Mouse (Mus musculus) adipocyte (in vitro differentiated cells): ENCODE measurements around the gene 2010111I01Rik.
A peak's percentile ranks its signal among the peaks of the same experiment; 100 is the strongest.

Experiments
- DNase-seq: peaks from one replicate; pipeline ENCODE4 v3.0.0-alpha.2; 2016; ENCODE audit warnings: low spot score

The 2010111I01Rik gene

DNA sequence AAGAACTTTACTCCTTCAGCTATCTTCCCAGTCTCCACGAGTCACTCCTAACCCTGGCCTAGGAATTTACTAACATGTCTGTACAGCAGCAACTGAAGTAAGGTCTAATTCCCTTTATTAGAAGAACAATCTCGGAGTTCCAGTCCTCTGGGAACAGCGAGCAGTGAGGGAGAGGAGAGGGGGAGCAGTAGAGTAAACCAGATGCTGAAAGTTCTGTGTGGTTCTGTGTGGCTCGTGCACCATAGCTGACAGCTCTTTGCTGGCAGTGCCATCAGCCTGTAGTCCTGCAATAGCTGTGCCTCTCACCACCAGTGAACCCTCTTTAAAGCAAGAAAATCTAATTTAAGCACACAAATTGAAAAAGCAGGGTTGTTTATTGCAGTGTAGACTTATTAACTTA is 324.5 kb downstream of the 2010111I01Rik start:
- no peak for DNase-seq

DNA sequence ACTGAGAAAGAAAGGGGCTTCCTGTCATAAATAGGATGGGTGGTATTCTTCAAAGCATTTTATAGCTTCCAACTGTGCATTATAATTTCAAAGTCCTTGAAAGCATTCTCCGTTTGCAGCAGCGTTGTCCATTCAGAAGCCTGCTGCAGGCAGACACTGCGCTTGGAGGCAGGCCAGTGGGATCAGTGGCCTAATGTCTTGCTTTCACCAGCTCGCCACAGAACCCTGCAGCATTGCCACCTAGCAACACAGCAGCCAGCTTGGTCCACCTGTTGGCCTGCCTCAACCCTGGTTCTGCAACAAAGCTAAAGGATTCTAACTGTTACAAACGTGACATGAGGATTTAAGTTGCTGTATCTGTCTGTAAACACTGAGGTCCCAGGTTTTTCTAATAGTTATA is 325.0 kb downstream of the 2010111I01Rik start:
- no peak for DNase-seq

DNA sequence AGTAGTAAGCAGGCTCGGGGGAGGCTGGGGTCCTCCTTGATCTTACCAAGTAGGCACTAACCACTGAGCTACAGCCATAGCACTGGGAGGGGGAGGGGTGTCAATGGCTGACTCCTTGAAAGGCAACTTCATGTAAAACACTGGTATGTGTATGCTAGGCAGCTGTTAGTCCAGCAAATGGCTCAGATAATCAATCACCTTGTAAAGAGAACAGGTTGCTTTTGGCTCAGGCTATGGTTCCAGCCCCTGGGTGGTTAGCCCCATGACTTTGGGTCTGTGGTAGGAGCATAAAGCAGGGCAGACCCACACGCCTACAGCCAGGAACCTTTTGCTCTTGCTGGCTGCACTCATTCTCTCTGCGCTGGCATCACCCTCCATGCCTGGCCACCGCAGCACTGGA is 325.4 kb downstream of the 2010111I01Rik start:
- DNase-seq, result no peak

DNA sequence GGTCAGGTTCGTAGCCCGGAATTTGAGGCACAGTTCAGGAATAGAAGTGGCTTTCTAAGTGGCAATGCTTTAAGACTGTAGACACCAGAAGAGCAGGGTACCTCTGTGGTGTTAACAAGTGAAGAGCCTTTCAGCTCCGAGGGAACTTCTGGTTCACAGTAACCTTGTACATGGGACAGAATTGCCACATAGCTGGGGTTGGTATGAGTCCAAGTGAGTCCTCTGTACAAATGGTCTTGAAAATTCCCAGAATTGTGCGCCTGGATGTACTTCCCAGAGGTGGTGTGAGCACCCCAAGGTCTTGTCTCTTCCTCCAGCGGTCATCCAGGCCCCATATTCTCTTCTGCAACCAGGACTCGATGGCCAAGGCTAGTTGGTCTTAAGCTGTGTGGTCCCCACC is 326.3 kb downstream of the 2010111I01Rik start:
- peak; percentile 74 for DNase-seq

DNA sequence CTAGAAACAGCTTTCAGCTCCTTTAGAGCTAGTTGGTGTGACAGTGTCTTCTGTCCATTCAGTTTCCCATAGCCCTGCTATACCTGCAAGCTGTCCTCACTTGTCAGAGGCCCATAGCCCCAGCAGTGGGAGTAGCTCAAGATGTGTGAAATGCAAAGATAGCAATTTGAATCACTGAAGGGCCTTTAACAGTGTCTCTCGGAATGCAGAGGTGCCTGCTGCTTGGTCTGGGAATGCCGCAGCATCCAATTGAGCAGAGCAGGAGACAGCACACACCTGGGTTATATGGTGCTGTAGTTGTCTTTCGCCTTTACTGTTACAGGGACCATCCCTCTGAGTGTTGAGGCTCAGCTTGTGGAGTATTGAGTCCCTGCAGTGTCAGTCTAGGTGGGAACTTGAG is 329.0 kb downstream of the 2010111I01Rik start:
- no peak for DNase-seq

DNA sequence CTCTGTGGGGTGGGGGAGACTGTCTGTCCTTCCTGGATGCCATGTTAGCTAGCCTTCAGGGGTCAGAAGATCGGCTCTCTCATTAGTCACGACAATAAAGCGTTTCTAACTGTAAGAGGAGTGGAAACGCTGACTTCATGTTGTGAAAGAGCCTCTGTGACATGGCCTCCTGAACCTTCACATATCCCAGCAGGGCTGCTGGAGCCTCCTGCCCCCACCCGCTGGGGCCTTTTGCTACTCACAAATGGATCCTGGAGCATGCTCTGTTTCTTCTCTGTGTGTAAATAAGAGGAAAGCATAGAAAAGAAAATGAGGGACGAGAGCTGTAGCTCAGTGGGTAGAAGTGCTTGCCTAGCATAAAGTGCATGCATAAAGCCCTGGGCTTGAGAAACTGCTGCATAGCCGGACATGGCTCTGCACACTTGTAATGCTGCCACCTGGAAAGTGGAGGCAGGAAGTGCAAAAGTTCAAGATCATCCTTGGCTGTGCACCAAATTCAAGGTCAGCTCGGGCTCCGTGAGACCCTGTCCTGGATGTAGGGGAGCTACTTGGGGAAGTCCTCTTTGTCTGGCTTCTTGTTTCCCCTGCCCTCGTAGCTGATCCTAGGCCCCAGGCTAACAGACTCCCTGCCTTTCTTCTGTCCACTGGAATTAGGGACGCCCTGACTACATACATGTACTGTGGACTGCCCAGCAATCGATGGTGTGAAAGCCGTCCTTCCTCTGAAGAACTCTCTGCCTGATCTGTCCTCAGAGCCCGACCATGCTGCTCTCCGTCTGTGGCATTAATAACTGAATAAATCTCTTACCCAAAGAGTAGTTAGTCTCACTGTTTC is 329.9 kb downstream of the 2010111I01Rik start:
- DNase-seq, result peak; percentile 73

DNA sequence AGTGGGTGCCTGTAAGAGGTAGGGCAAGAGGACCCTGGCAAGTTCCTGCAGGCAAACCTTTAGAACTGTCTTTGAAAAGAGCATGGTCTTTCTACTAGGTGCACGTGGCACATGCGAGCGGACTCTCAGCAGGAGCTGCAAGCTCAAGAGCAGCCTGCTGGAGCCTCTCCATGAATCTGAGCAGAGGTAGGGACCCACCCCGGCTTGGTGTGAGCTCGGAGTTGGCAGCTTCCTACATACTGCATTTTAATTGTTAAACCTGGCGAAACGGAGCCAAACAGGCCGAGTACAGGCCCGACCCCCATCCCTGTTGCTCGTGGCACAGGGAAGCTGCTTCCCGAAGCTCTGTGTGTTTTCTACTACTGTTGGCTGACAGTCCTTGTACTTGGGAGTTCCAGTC is 331.6 kb downstream of the 2010111I01Rik start:
- DNase-seq, result no peak

DNA sequence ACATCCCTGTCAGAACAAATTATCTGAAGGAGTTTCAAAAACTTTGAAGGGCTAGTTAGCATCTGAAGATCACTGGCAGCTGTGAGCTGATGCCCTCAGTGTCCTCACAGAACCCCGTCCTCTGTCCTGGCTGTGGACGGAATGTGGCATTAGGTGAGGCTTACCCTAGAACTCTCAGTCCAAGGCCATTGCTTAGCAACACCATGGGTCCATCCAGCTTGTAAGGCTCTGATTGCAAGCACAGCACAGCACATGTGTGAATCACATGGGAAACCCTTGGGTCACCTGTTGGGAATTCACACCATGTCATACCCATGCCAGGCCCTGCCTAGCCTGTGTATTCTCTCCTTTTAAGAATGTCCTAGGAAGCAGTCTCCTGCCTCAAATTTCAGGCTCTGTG is 332.3 kb downstream of the 2010111I01Rik start:
- DNase-seq, result no peak

DNA sequence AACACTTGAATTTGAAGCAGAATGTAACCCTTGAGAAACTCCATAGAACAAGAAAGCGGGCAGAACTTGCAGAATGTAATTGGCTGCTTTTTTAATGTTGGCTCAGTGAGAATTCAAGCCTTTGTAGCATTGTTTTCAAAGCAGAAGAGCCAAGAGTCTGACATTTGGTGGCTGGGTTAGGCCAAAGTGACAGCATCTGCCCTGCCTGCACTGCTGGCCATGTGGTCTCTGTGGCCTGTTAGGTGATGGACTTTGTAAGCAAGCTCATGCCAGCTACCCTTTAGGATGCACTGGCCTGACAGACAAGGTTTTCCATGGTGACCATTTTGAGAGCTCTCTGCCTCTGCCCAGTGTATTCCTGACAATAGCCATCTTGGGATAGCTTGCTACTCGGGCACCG is 333.2 kb downstream of the 2010111I01Rik start:
- DNase-seq, result no peak

DNA sequence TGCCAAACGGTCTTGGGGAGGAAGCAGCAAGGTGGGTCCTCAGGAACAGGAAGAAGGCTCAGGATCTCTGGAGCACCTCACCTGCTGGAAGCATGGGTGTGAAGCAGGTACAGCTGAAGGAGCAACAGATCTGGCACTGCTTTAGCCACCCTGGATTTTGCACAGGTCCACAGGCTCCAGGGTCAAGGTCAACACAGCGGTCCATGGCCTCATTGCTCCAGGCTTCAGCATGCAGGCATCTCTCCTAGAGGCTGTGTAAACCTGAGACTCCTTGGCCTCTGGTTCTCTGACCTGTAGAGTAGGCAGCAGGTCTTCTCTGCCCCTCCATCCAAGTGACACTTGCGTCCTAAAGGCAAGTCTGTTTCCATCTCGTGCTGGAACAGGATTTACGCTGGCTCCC is 334.2 kb downstream of the 2010111I01Rik start:
- DNase-seq, result no peak

DNA sequence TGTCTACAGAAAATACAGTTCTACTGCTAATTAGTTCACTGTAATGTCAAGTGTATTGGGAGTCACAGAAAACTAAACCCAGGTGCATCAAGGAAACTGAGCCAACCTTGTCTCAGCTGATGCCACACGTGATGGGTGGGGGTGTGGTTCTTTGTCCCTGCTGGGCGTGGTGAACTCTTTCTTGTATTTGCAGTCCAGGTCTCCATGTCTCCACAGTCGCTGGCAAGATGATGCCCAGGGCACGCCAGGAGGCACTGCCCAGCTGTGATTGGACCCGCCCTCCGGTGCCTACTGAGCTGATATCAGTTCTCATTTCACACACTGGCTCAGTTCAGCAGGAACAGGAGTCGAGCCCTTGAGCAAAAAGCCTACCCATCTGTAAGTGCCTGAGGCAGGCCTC is 336.2 kb downstream of the 2010111I01Rik start:
- DNase-seq, result no peak

DNA sequence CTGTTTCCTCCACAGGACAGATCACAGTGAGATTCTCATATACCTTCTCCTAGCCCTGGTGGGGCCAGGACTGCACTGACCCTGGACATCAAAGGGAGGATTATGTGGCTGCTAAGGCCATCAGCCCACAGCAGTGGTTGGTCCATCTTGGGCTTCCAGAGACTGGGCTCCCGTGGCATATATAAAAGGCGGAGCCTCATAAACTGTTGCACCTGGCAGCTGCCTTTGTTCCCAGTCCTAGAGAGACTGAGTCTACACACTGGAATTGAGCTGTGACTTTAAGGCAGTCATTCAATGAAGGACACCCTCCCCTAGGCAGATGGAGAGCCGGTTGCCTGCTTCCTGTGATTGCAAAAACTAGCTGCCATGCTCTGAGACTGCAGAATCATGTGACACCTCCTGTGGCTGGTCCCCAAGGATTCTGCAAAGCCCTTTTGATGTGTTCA is 337.1 kb downstream of the 2010111I01Rik start:
- DNase-seq, result no peak

DNA sequence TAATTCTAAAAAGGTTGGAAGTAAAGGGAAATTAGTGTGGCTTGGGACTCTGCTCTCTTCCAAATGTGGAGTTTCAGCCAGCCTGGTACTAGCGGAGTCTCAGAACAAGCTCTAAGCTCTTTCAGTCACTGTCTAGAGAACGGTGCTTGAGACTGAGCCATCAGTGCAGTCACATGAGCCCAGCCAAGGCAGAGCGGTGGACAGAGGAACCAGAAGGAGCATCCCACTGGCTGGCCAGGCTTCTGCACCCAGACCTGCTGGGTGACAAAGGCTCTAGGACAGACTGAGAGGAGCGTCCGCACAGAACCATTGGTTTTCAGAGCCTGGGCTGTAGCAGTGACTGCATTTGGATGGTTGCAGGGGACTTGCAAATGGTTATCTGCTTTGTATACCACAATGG is 337.7 kb downstream of the 2010111I01Rik start:
- DNase-seq, result no peak

DNA sequence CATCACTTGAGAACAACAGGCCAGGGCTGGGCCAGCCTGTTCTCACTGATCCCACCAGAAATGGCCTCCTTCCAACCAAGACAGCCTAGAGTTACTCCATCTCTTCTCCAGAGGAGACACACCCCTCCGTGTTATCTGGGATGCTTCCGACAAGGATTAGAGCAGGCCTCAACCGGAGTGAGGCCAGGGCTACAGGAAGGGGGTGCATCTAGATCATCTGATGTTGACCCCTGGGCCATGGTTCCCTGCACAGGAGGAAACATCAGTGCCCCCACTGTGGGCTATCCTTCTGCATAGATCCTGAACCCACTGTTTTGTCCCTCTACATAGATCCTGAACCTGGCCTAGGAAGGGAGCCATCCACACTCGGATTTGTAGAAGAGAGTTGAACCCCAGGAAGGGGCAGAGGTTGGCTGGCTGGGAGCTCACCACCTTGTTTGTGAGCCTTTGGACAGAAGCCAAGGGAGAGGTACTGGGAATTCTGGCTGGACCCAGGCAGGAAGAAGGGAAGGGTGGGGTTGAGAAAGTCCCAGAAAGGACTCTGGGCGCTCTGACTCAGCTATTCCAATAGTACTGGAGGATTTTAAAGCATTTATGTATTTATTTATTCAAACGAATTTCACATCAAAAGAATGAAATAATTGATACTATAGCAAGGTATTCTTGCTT is 339.6 kb downstream of the 2010111I01Rik start:
- no peak for DNase-seq

DNA sequence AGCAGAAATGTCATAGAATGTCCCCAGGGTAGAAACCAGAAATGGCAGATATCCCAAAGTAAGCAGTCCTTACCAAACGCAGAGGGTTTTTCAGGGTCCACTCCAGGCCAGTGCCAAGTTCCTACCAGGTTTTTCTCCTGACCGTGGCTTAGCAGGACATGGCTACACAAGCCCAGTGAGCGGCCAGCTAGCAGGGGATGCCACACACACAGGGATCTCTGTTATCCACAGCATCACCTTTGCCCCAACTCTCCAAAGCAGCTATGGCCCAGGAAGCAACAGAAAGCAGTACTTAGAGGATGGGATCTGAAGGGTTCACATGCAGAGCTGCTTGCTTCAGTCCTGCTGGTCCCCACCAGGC is 340.1 kb downstream of the 2010111I01Rik start:
- DNase-seq, result no peak

DNA sequence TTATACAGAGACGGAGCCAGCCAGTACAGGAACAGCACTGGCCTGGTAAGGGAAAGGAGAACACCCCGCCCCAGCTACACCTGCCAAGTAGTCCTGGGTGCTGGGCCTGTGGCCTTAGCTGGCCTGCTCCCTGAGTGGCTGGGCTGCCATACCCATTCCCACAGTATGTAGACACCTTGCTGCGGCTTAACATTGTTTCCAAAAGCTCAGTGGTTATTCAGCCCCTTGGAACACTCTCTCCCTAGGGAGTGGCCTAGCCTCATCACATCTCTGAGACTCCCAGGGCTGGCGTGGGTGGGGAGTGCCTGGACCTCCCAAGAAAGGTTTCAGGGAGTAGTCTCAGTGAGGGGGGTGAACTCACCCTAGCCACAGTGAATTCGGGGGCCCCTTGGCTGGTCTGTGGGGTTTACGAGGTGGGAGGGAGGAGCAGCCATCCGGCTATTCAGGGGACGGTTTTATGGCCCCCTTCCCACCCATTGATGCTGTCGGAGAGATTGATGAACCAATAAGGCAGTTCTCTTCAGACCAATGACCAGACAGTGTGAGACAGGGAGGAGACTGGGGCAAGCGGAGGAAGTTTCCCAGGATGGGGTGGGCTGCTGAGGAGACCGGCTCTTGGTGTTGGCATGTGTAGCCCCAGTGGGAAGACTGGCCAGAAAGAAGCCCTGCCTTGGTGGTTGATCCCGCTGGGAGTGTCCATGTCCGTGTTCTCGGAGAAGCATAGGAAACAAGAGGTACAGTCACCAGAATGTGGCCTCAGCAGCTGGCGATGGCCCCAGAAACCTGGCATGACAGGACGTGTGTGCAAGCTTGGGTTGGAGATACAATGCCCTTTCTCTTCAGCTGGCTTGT is 340.7 kb downstream of the 2010111I01Rik start:
- peak; percentile 67 for DNase-seq

DNA sequence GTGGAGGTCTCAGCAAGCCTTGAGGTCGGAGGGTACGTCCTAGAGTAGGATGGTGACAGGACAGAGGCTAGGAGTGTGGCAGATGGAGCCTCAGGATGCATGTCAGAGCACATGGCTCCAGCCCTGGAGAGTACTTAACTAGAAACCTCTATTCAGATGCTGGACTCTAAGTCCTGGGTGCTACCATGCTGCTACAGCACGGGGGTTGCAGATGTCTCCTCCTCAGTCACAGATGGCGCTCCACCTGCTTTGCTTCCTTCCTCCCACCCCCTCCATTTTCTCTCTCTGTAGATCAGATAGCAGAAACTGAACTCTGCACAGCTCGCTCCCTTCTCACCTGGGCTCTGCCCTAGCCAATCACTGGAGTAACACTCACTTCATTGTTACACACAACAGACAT is 342.1 kb downstream of the 2010111I01Rik start:
- no peak for DNase-seq

DNA sequence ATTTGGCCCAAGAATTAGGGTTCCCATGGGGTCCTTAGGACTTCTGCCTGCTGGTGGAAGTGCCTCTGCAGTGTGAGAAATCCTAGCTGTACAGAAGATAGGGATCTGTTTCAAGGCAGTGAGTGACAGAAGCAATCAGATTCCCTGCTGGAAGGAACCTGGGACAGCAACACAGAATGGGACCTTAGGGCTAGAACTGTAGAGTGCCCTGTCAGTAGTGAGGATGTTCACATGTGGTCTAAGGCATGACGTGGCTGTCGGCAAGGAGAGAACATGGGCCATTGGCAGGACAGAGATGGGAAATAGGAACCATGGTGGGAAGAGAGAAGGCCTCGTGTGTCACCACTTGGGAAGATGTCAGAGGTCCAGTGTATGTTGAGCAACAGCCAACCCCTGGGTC is 344.9 kb downstream of the 2010111I01Rik start:
- no peak for DNase-seq

DNA sequence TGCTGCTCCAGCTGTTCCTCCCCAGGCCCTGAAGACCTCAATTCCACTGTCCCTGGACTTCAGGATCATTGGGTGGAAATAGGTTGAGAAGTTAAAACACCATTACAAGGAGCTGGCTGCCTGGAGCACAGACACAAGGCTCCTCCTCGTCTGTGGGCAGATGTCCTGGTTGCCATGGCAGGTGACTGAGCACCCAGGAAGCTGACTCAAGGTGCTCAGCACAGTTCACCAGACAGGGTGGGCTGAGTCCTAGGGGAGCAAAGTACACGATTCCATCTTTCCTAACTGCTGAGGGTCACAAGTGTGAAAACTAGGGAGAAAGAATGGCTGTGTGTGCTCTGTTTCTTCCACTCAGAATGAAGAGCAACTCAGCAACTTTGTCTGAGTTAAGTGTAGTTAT is 346.5 kb downstream of the 2010111I01Rik start:
- no peak for DNase-seq

DNA sequence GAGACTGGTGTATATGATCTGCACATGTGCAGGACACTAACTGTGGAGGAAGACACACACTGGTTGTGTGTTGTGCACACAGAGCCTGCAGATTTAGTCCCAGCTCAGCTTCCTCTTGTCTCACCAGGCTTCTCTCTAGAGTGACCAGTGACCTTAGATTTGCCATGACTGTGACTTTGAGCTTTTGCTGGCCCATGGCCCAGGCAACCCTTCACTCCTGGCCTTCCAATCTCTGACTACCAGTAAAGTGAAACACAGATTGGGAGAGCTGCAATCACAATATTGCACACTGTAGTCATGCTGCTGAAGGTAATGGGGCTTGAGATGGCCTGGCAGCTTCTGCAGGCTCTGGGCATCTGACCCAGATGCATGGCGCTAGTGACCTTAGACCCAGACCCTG is 348.6 kb downstream of the 2010111I01Rik start:
- peak; percentile 33 for DNase-seq

DNA sequence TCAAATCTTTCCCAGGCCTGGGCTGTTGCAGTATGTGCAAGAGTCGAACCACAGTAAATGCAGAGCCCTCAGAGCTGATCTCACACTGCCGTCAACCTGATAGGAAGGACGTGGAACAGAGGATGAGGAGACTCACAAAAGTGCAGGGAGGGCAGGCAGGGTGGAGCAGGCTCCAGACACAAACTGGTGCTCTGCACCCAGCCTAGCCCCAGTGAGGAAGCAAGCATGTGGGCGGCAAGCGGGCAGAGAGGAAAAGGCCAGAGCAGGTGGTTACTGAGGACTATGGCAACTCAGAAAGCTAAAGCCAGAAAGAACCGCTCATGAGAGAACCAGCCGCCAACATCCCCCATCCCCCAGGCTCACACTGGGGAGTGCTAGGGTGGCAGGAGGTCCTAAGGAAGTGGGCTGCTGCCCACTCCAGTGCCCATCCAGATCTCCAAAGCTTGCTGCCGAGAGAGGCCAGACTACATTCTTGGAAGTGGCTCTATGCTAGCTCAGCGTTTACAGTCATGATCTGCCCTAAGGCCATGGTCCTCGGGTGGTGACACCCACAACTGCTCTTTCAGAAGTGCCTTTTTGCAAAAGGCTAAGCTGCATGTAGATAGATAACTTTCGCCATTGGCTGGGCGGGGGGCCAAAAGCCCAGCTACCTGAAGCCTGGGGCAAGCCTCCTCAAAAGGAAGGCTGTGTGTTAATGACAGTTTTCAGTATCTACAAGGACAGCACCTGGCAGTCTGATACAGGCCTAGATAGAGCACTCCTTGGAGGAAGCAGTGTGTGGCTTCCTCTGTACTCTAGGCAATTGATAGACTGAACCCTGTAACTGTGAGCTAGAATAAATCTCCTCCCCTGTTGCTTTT is 349.3 kb downstream of the 2010111I01Rik start:
- DNase-seq, result no peak

DNA sequence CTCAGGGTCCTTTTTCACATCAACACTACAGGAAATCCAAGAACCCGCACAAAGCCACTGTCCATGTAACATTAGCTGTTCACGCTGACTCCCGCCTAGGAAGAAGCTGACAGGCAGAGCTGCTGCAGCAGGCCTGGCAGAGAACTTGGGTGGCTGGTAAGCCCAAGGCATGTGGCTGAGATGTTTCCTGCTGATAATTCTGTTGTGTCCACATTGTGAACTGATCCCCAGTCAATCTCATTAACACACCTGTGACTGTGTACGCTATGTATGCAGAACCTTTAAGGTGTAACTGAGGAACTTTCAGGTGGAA is 349.9 kb downstream of the 2010111I01Rik start:
- no peak for DNase-seq
